Mouse (Mus musculus) thymus, adult 2 months (tissue): Measurements from ENCODE around the gene Stk25.

Source experiments
- CTCF ChIP-seq: fragments of 200-500 bp; IDR thresholded peaks from 2 replicates; pipeline ENCODE4 v1.5.1; 2012; ENCODE audit warnings: mild to moderate bottlenecking, control low read depth, low read length, moderate library complexity, borderline replicate concordance; ENCODE audit not compliant: control insufficient read depth, poor library complexity, insufficient read depth; ENCODE audit errors: extremely low read depth
- POLR2A ChIP-seq: fragments of 200-500 bp; IDR thresholded peaks from 2 replicates; pipeline ENCODE4 v1.6.1; 2012; ENCODE audit warnings: mild to moderate bottlenecking, low read length, control low read depth, moderate library complexity; ENCODE audit not compliant: control insufficient read depth, poor library complexity, insufficient read depth; ENCODE audit errors: extremely low read depth

GRCm38 (mm10) chr1:93654275-93654674 lies 4.2 kb downstream of the Stk25 start:
- TF ChIP-seq CTCF (no peak), POLR2A (no peak)
